Mouse (Mus musculus): ENCODE data around the gene Inf2. TPM values are rescaled to one million over a fixed set of nuclear protein-coding genes. Genes with fewer than 3 reads are reported as not detected.

The Inf2 gene
- total RNA-seq, 4 experiments from 2014 or later: 14.7 to 19.5 (median 17.7) TPM

- no peak for DNase-seq (ENCODE audit: low spot score)
Observed at GRCm38 (mm10) chr12:112594989-112595388, 6.4 kb downstream of the Inf2 start.

GRCm38 (mm10) chr12:112595626-112596025 is 7.0 kb downstream of the Inf2 start:
- peak; percentile 56 for DNase-seq (ENCODE audit: low spot score)

GRCm38 (mm10) chr12:112596454-112596853 is 7.9 kb downstream of the Inf2 start:
- DNase-seq (ENCODE audit: low spot score): no peak

- DNase-seq (ENCODE audit: low spot score): no peak
Observed at GRCm38 (mm10) chr12:112596891-112597500, 8.4 kb downstream of the Inf2 start.

GRCm38 (mm10) chr12:112597618-112598017 is 9.0 kb downstream of the Inf2 start:
- DNase-seq (ENCODE audit: low spot score): no peak

GRCm38 (mm10) chr12:112599198-112599597 is 10.6 kb downstream of the Inf2 start:
- no peak for DNase-seq (ENCODE audit: low spot score)

- no peak for DNase-seq (ENCODE audit: low spot score)
Observed at GRCm38 (mm10) chr12:112599942-112600611, 11.5 kb downstream of the Inf2 start.

GRCm38 (mm10) chr12:112604022-112604421 is 15.4 kb downstream of the Inf2 start:
- DNase-seq (ENCODE audit: low spot score): no peak

- DNase-seq (ENCODE audit: low spot score): no peak
Observed at GRCm38 (mm10) chr12:112604709-112605649, 16.4 kb downstream of the Inf2 start.

GRCm38 (mm10) chr12:112605766-112606165 is 17.2 kb downstream of the Inf2 start:
- peak; percentile 73 for DNase-seq (ENCODE audit: low spot score)

GRCm38 (mm10) chr12:112606998-112607397 is 18.4 kb downstream of the Inf2 start:
- DNase-seq (ENCODE audit: low spot score): no peak

- DNase-seq (ENCODE audit: low spot score): no peak
Observed at GRCm38 (mm10) chr12:112609031-112609430, 20.4 kb downstream of the Inf2 start.

GRCm38 (mm10) chr12:112616668-112617067 is 28.1 kb downstream of the Inf2 start:
- no peak for DNase-seq (ENCODE audit: low spot score)

GRCm38 (mm10) chr12:112617184-112617583 is 28.6 kb downstream of the Inf2 start:
- DNase-seq (ENCODE audit: low spot score): no peak

- peak; percentile 58 for DNase-seq (ENCODE audit: low spot score)
Observed at GRCm38 (mm10) chr12:112617898-112618380, 29.4 kb downstream of the Inf2 start.

GRCm38 (mm10) chr12:112618981-112619685 is 30.5 kb downstream of the Inf2 start:
- peak; percentile 63 for DNase-seq (ENCODE audit: low spot score)

GRCm38 (mm10) chr12:112619686-112620353 is 31.2 kb downstream of the Inf2 start, which contains the start of gene Adssl1:
TSS of gene Adssl1 (plus strand) at chr12:112620045.
- DNase-seq (ENCODE audit: low spot score): peak; percentile 54

- no peak for DNase-seq (ENCODE audit: low spot score)
Observed at GRCm38 (mm10) chr12:112620354-112621061, 31.9 kb downstream of the Inf2 start.

- no peak for DNase-seq (ENCODE audit: low spot score)
Observed at GRCm38 (mm10) chr12:112621900-112622299, 33.3 kb downstream of the Inf2 start.

GRCm38 (mm10) chr12:112623742-112624141 is 35.2 kb downstream of the Inf2 start:
- peak; percentile 66 for DNase-seq (ENCODE audit: low spot score)

Data from heart, adult 8-10 months (tissue).